Mouse (Mus musculus) lung, adult 2 months (tissue): ENCODE measurements around the gene Colca2. TPM values are rescaled to one million over a fixed set of nuclear protein-coding genes. Genes with fewer than 3 reads are reported as not detected.
A peak's percentile ranks its signal among the peaks of the same experiment; 100 is the strongest.

Experiments
- DNase-seq: peaks from one replicate; pipeline ENCODE4 v3.0.0; 2022
- H3K4me1 ChIP-seq: fragments of 200-500 bp; 2 replicates; pipeline ENCODE4 v1.6.1; 2011; ENCODE audit warnings: low read length; ENCODE audit not compliant: control insufficient read depth, insufficient read depth
- H3K4me3 ChIP-seq: fragments of 200-500 bp; replicated peaks from 2 replicates; pipeline ENCODE3; 2011; ENCODE audit warnings: low read depth, mild to moderate bottlenecking, control low read depth, low read length; ENCODE audit errors: extremely low read depth
- CTCF ChIP-seq: fragments of 200-500 bp; IDR thresholded peaks from 2 replicates; pipeline ENCODE4 v1.5.1; 2011; ENCODE audit warnings: mild to moderate bottlenecking, low read length, control low read depth; ENCODE audit not compliant: insufficient read depth
- POLR2A ChIP-seq: fragments of 200-500 bp; IDR thresholded peaks from 2 replicates; pipeline ENCODE4 v1.6.1; 2011; ENCODE audit warnings: low read depth, mild to moderate bottlenecking, control low read depth, low read length, borderline replicate concordance; ENCODE audit errors: extremely low read depth
- WGBS: fragments of 180-500 bp; shearing (Covaris S2); methylation state at CpG from one replicate; pipeline ENCODE4 v1.1.7; 2018; 5-methylcytosine and 5-hydroxymethylcytosine counted together
- polyA plus RNA-seq: library from polyadenylated mRNA; depleted of rRNA; stranded (reverse); fragments of >200 nt; gene quantifications from 2 replicates; pipeline ENCODE4 v1.2.3, GENCODE M21; 2012

The Colca2 gene
- polyA plus RNA-seq, 1 experiment, result 13.3 TPM

- H3K4me3 ChIP-seq, result no peak overlapping the region
- 23% methylated on average over 4 of the region's 4 CpGs for WGBS
- DNase-seq, result no peak
Measured at GRCm38 (mm10) chr9:51274678-51275077, 3.7 kb downstream of the Colca2 start.

GRCm38 (mm10) chr9:51273581-51274154, 4.7 kb downstream of the Colca2 start:
- no peak for TF ChIP-seq CTCF
- no peak for TF ChIP-seq POLR2A
- 54% methylated on average over 9 of the region's 9 CpGs for WGBS
- Histone ChIP-seq H3K4me1 (peaks cover 2% of the 10 kb centered on the region), H3K4me3 (no peak overlapping the region)
- DNase-seq, result no peak

More at GRCm38 (mm10) chr9:51274678-51275077, 3.7 kb downstream of the Colca2 start:
- TF ChIP-seq POLR2A, result peak; percentile 43; the same call in 1 of the 2 replicates
- TF ChIP-seq CTCF, result no peak
- H3K4me1 ChIP-seq, result peaks cover 5% of the 10 kb centered on the region

- TF ChIP-seq POLR2A (no peak), CTCF (no peak)
- WGBS, result 45% methylated on average over 5 of the region's 5 CpGs
- Histone ChIP-seq H3K4me1 (peaks cover 2% of the 10 kb centered on the region), H3K4me3 (no peak overlapping the region)
- no peak for DNase-seq
Measured at GRCm38 (mm10) chr9:51272102-51272501, 6.3 kb downstream of the Colca2 start.

- TF ChIP-seq CTCF (no peak), POLR2A (no peak)
- H3K4me1 ChIP-seq, result peaks cover 2% of the 10 kb centered on the region
- H3K4me3 ChIP-seq, result no peak overlapping the region
- 66% methylated on average over 8 of the region's 8 CpGs for WGBS
- DNase-seq, result no peak
Measured at GRCm38 (mm10) chr9:51271073-51271472, 7.3 kb downstream of the Colca2 start.

- TF ChIP-seq POLR2A (no peak), CTCF (no peak)
- DNase-seq, result no peak
- Histone ChIP-seq H3K4me1 (no peaks in the 10 kb centered on the region; the same call in none of the 2 replicates), H3K4me3 (no peak overlapping the region)
- 81% methylated on average over 5 of the region's 5 CpGs for WGBS
Measured at GRCm38 (mm10) chr9:51268852-51269251, 9.5 kb downstream of the Colca2 start.

GRCm38 (mm10) chr9:51258426-51258825, 19.9 kb downstream of the Colca2 start:
- WGBS, result 85% methylated on average over 5 of the region's 5 CpGs
- no peak for DNase-seq
- TF ChIP-seq POLR2A (no peak), CTCF (no peak)
- Histone ChIP-seq H3K4me3 (no peak overlapping the region), H3K4me1 (no peaks in the 10 kb centered on the region; the same call in 1 of the 2 replicates)

GRCm38 (mm10) chr9:51256780-51257502, 21.4 kb downstream of the Colca2 start:
- no peak overlapping the region for H3K4me3 ChIP-seq
- no peak for DNase-seq
- TF ChIP-seq POLR2A (no peak), CTCF (no peak)
- H3K4me1 ChIP-seq, result no peaks in the 10 kb centered on the region
- 53% methylated on average over 4 of the region's 4 CpGs for WGBS

- H3K4me1 ChIP-seq, result no peaks in the 10 kb centered on the region
- no peak overlapping the region for H3K4me3 ChIP-seq
- no peak for DNase-seq
- TF ChIP-seq CTCF, result no peak
- no peak for TF ChIP-seq POLR2A
- WGBS, result 48% methylated on average over 12 of the region's 12 CpGs
Measured at GRCm38 (mm10) chr9:51238741-51239385, 39.5 kb downstream of the Colca2 start.

GRCm38 (mm10) chr9:51232163-51232562, 46.2 kb downstream of the Colca2 start:
- Histone ChIP-seq H3K4me3 (no peak overlapping the region), H3K4me1 (no peaks in the 10 kb centered on the region)
- TF ChIP-seq POLR2A (no peak), CTCF (no peak)
- no peak for DNase-seq
- WGBS, result 92% methylated on average over 8 of the region's 8 CpGs
